Mouse (Mus musculus) CH12.LX (cell line): ENCODE data around the gene Lrp10. TPM values are rescaled to one million over a fixed set of nuclear protein-coding genes. Genes with fewer than 3 reads are reported as not detected.

Experiments
- DNase-seq: peaks from one replicate; pipeline ENCODE4 v3.0.0-alpha.2; 2013; ENCODE audit errors: extremely low read depth
- H3K27ac ChIP-seq: 2 replicates; pipeline ENCODE4 v1.5.1; 2012; ENCODE audit warnings: low read depth, mild to moderate bottlenecking, control low read depth, moderate library complexity; ENCODE audit not compliant: insufficient read depth
- H3K27me3 ChIP-seq: replicated peaks from 2 replicates; pipeline ENCODE3; 2012; ENCODE audit warnings: inconsistent platforms
- H3K36me3 ChIP-seq, 2 experiments: replicated peaks in 1 of 2; 2 replicates each; pipeline versions ENCODE3 to v1.6.1; 2012; ENCODE audit warnings: inconsistent platforms in 1 of 2, low read length in 1 of 2, mild to moderate bottlenecking in 1 of 2, mixed read lengths in 1 of 2, moderate library complexity in 1 of 2; ENCODE audit not compliant: control insufficient read depth in 1 of 2, insufficient read depth in 1 of 2
- H3K4me1 ChIP-seq, 2 experiments: 2 replicates each; pipeline ENCODE4 v1.6.1; 2012; ENCODE audit warnings: inconsistent platforms in 1 of 2, moderate library complexity in 1 of 2; ENCODE audit not compliant: insufficient read depth in 2 of 2, control insufficient read depth in 1 of 2
- H3K4me2 ChIP-seq: 2 replicates; pipeline ENCODE4 v1.6.1; 2012; ENCODE audit warnings: low read depth, mild to moderate bottlenecking, control low read depth; ENCODE audit not compliant: poor library complexity, insufficient read depth, severe bottlenecking
- H3K4me3 ChIP-seq, 3 experiments: fragments of 150-350 bp in 1 of 3; sonication (generic) in 1 of 3; replicated peaks in 1 of 3; 2 replicates each; pipeline versions ENCODE3 to v1.5.1; 2011 to 2012; ENCODE audit warnings: low read depth in 2 of 3, low read length in 2 of 3, mild to moderate bottlenecking in 2 of 3, moderate library complexity in 2 of 3, control low read depth in 1 of 3, improper control_type of control experiment in 1 of 3, inconsistent platforms in 1 of 3, mixed read lengths in 1 of 3; ENCODE audit not compliant: poor library complexity in 1 of 3
- H3K79me2 ChIP-seq: replicated peaks from 2 replicates; pipeline ENCODE4 v1.6.1; 2012; ENCODE audit warnings: mild to moderate bottlenecking, moderate library complexity; ENCODE audit not compliant: control insufficient read depth, poor library complexity, insufficient read depth, severe bottlenecking; ENCODE audit errors: extremely low read depth
- H3K9ac ChIP-seq: 2 replicates; pipeline ENCODE4 v1.6.1; 2012; ENCODE audit warnings: low read depth, mild to moderate bottlenecking, control low read depth, moderate library complexity; ENCODE audit not compliant: insufficient read depth
- H3K9me3 ChIP-seq: replicated peaks from 2 replicates; pipeline ENCODE3; 2012; ENCODE audit warnings: low read length, inconsistent platforms, mixed read lengths
- BHLHE40 ChIP-seq: IDR thresholded peaks from 2 replicates; pipeline ENCODE4 v1.6.1; 2011; ENCODE audit warnings: mild to moderate bottlenecking, low read depth, low read length, improper control_type of control experiment
- CHD1 ChIP-seq: IDR thresholded peaks from 2 replicates; pipeline ENCODE4 v1.6.1; 2012; ENCODE audit warnings: low read depth, low read length, improper control_type of control experiment, inconsistent platforms
- CHD2 ChIP-seq: IDR thresholded peaks from 2 replicates; pipeline ENCODE4 v1.6.1; 2011; ENCODE audit warnings: low read length, improper control_type of control experiment
- CTCF ChIP-seq, 2 experiments: IDR thresholded peaks in 1 of 2; conservative IDR thresholded peaks in 1 of 2; 2 replicates each; pipeline ENCODE4 v1.5.1; 2011 to 2012; ENCODE audit warnings: low read depth in 2 of 2, low read length in 2 of 2, improper control_type of control experiment in 1 of 2, inconsistent platforms in 1 of 2, mild to moderate bottlenecking in 1 of 2, moderate library complexity in 1 of 2
- ELF1 ChIP-seq: IDR thresholded peaks from 2 replicates; pipeline ENCODE4 v1.6.1; 2014; ENCODE audit warnings: low read depth, mild to moderate bottlenecking, inconsistent platforms, low read length, improper control_type of control experiment
- ETS1 ChIP-seq: conservative IDR thresholded peaks from 2 replicates; pipeline ENCODE4 v1.6.1; 2012; ENCODE audit warnings: low read depth, mild to moderate bottlenecking, inconsistent platforms, low read length, improper control_type of control experiment, moderate library complexity
- GABPA ChIP-seq: IDR thresholded peaks from 2 replicates; pipeline ENCODE4 v1.6.1; 2012; ENCODE audit warnings: low read depth, low read length, improper control_type of control experiment, inconsistent platforms; ENCODE audit not compliant: insufficient replicate concordance
- HCFC1 ChIP-seq: IDR thresholded peaks from 2 replicates; pipeline ENCODE4 v1.6.1; 2012; ENCODE audit warnings: low read depth, mild to moderate bottlenecking, inconsistent platforms, low read length, improper control_type of control experiment
- IRF4 ChIP-seq: IDR thresholded peaks from 2 replicates; pipeline ENCODE4 v1.6.1; 2014; ENCODE audit warnings: low read depth, mild to moderate bottlenecking, inconsistent platforms, low read length, improper control_type of control experiment
- JUN ChIP-seq: IDR thresholded peaks from 2 replicates; pipeline ENCODE4 v1.6.1; 2011; ENCODE audit warnings: low read depth, mild to moderate bottlenecking, low read length, improper control_type of control experiment, moderate library complexity; ENCODE audit not compliant: insufficient read depth
- JUND ChIP-seq: conservative IDR thresholded peaks from 2 replicates; pipeline ENCODE4 v1.6.1; 2011; ENCODE audit warnings: low read depth, low read length, improper control_type of control experiment
- KAT2A ChIP-seq: IDR thresholded peaks from 2 replicates; pipeline ENCODE4 v1.6.1; 2012; ENCODE audit warnings: low read length, improper control_type of control experiment, inconsistent platforms; ENCODE audit not compliant: insufficient replicate concordance
- MAFK ChIP-seq: IDR thresholded peaks from 2 replicates; pipeline ENCODE4 v1.6.1; 2011; ENCODE audit warnings: low read length, improper control_type of control experiment; ENCODE audit not compliant: insufficient replicate concordance
- MAX ChIP-seq: IDR thresholded peaks from 2 replicates; pipeline ENCODE4 v1.6.1; 2011; ENCODE audit warnings: low read length, improper control_type of control experiment
- MAZ ChIP-seq: IDR thresholded peaks from 2 replicates; pipeline ENCODE4 v1.6.1; 2012; ENCODE audit warnings: low read depth, mild to moderate bottlenecking, inconsistent platforms, low read length, improper control_type of control experiment, moderate library complexity
- MEF2A ChIP-seq: IDR thresholded peaks from 2 replicates; pipeline ENCODE4 v1.6.1; 2014; ENCODE audit warnings: low read depth, mild to moderate bottlenecking, inconsistent platforms, low read length, improper control_type of control experiment, borderline replicate concordance
- NRF1 ChIP-seq: IDR thresholded peaks from 2 replicates; pipeline ENCODE4 v1.6.1; 2014; ENCODE audit warnings: low read depth, mild to moderate bottlenecking, inconsistent platforms, low read length, improper control_type of control experiment, moderate library complexity
- POLR2A ChIP-seq: IDR thresholded peaks from 2 replicates; pipeline ENCODE4 v1.6.1; 2011; ENCODE audit warnings: low read depth, mild to moderate bottlenecking, improper control_type of control experiment, low read length
- POLR2AphosphoS2 ChIP-seq: IDR thresholded peaks from 2 replicates; pipeline ENCODE4 v1.6.1; 2011; ENCODE audit warnings: low read depth, low read length, improper control_type of control experiment
- RCOR1 ChIP-seq: conservative IDR thresholded peaks from 2 replicates; pipeline ENCODE4 v1.6.1; 2012; ENCODE audit warnings: low read depth, mild to moderate bottlenecking, inconsistent platforms, low read length, improper control_type of control experiment
- SMC3 ChIP-seq: IDR thresholded peaks from 2 replicates; pipeline ENCODE4 v1.6.1; 2011; ENCODE audit warnings: low read depth, low read length, improper control_type of control experiment
- TBP ChIP-seq: conservative IDR thresholded peaks from 2 replicates; pipeline ENCODE4 v1.6.1; 2011; ENCODE audit warnings: low read depth, low read length, improper control_type of control experiment
- TCF12 ChIP-seq: IDR thresholded peaks from 2 replicates; pipeline ENCODE4 v1.6.1; 2014; ENCODE audit warnings: low read depth, mild to moderate bottlenecking, inconsistent platforms, low read length, improper control_type of control experiment
- USF1 ChIP-seq: IDR thresholded peaks from 2 replicates; pipeline ENCODE4 v1.6.1; 2014; ENCODE audit warnings: low read depth, mild to moderate bottlenecking, inconsistent platforms, low read length, improper control_type of control experiment
- USF2 ChIP-seq: conservative IDR thresholded peaks from 2 replicates; pipeline ENCODE4 v1.6.1; 2011; ENCODE audit warnings: low read depth, low read length, improper control_type of control experiment
- ZKSCAN1 ChIP-seq: IDR thresholded peaks from 2 replicates; pipeline ENCODE4 v1.6.1; 2012; ENCODE audit warnings: low read depth, inconsistent platforms, low read length, improper control_type of control experiment, borderline replicate concordance
- ZMIZ1 ChIP-seq: IDR thresholded peaks from 2 replicates; pipeline ENCODE4 v1.6.1; 2012; ENCODE audit warnings: low read depth, mild to moderate bottlenecking, inconsistent platforms, low read length, improper control_type of control experiment
- ZNF384 ChIP-seq: IDR thresholded peaks from 2 replicates; pipeline ENCODE4 v1.6.1; 2012; ENCODE audit warnings: low read depth, low read length, improper control_type of control experiment, inconsistent platforms
- dilution Hi-C: fragments of 300-500 bp; cut with MboI; formaldehyde crosslinking; loops from 2 replicates; pipeline ENCODE4 v1.14.3; 2020; ENCODE audit warnings: low sequenced_read_pairs; ENCODE audit not compliant: extremely low pct_unique_long_range_greater_than_20kb, extremely low pct_ligation_motif_present
- in situ Hi-C: fragments of 300-500 bp; cut with MboI; formaldehyde crosslinking; loops from 3 replicates; pipeline ENCODE4 v1.14.3; 2019; ENCODE audit warnings: low sequenced_read_pairs, low pct_ligation_motif_present, low pct_unique_long_range_greater_than_20kb, mixed read lengths
- polyA plus RNA-seq: library from polyadenylated mRNA; unstranded; fragments of >175 nt; gene quantifications from 2 replicates; pipeline ENCODE4 v1.2.1, GENCODE M21; 2012; ENCODE audit warnings: low read depth; ENCODE audit not compliant: insufficient read length
- total RNA-seq, 2 experiments: library from RNA; depleted of rRNA; stranded (reverse); fragments of 300-350 nt in 1 of 2; fragments of >200 nt in 1 of 2; gene quantifications; 2 replicates each; pipeline ENCODE4 v1.2.3; 2012 to 2014

Gene Lrp10
- total and polyA plus RNA-seq, 3 experiments = 28.7 to 79.8 (median 60.0) TPM

GRCm38 (mm10) chr14:54426003-54426688, 37.8 kb upstream of the Lrp10 start:
- Histone ChIP-seq H3K27me3 (no peaks in the 10 kb centered on the region), H3K79me2 (no peaks in the 10 kb centered on the region), H3K4me1 (peaks cover 0 to 25% of the 10 kb centered on the region in 2 experiments; a peak in 2 of 4 replicates), H3K4me2 (peak overlapping the region; percentile 79), H3K9ac (peak overlapping the region; percentile 98), H3K9me3 (no peaks in the 10 kb centered on the region), H3K27ac (peak overlapping the region; percentile 23)
- no peak for DNase-seq
- dilution Hi-C loops (no loop called here), in situ Hi-C loops (no loop called here)
- TF ChIP-seq JUND (0 out of 2 replicates have a peak, but pooled peaks have one; percentile 5), TBP (no peak), GABPA (no peak), MAZ (no peak; the same call in 1 of the 2 replicates), CHD2 (no peak), ETS1 (no peak), KAT2A (no peak), MAFK (no peak), MAX (no peak), HCFC1 (no peak), IRF4 (no peak), BHLHE40 (no peak), POLR2AphosphoS2 (no peak), ELF1 (no peak), RCOR1 (no peak), CTCF (conservative IDR thresholded peaks at IDR 0.05 in 1 of 2, IDR thresholded peaks at IDR 0.05 in 1 of 2; ENCODE audit: low read depth in 2 of 2, low read length in 2 of 2) (0 out of 4 replicates have a peak, but pooled peaks of 1 of the 2 experiments have one; percentile 6), CHD1 (peak; percentile 80; the same call in 1 of the 2 replicates), SMC3 (no peak), ZNF384 (0 out of 2 replicates have a peak, but pooled peaks have one; percentile 20), USF2 (no peak), ZKSCAN1 (no peak), ZMIZ1 (no peak), POLR2A (no peak), NRF1 (no peak), MEF2A (no peak), JUN (no peak), TCF12 (no peak), USF1 (no peak)
- TF ChIP-seq, all 38 proteins: peak for 4
- H3K4me3 ChIP-seq = peak overlapping the region; percentile 78 to 86 (median 78)
- peaks cover 13 to 29% of the 10 kb centered on the region in 2 experiments for H3K36me3 ChIP-seq
